Mouse (Mus musculus) myocyte (in vitro differentiated cells): Measurements from ENCODE around the gene Wdfy1.

ENCODE experiments used
- CEBPB ChIP-seq: IDR thresholded peaks from 2 replicates; pipeline ENCODE4 v1.6.1; 2011; ENCODE audit warnings: mild to moderate bottlenecking, moderate library complexity; ENCODE audit not compliant: poor library complexity, insufficient read depth, severe bottlenecking
- E2F4 ChIP-seq: IDR thresholded peaks from one replicate; pipeline ENCODE4 v1.6.1; 2011; ENCODE audit warnings: mild to moderate bottlenecking, control low read depth, moderate library complexity; ENCODE audit not compliant: insufficient read depth
- MYOD1 ChIP-seq, 3 experiments: IDR thresholded peaks; one replicate each; pipeline ENCODE4 v1.6.1; 2011; ENCODE audit warnings: control low read depth in 2 of 3, low read depth in 2 of 3, mild to moderate bottlenecking in 2 of 3, moderate library complexity in 1 of 3; ENCODE audit not compliant: insufficient read length in 2 of 3, control insufficient read depth in 1 of 3
- POLR2A ChIP-seq: IDR thresholded peaks from one replicate; pipeline ENCODE4 v1.6.1; 2011; ENCODE audit warnings: low read depth, mild to moderate bottlenecking, control low read depth, moderate library complexity; ENCODE audit not compliant: insufficient read length
- POLR2AphosphoS2 ChIP-seq: IDR thresholded peaks from one replicate; pipeline ENCODE4 v1.6.1; 2011; ENCODE audit warnings: low read depth, control low read depth; ENCODE audit not compliant: insufficient read length
- REST ChIP-seq: IDR thresholded peaks from one replicate; pipeline ENCODE4 v1.6.1; 2011; ENCODE audit warnings: mild to moderate bottlenecking, control low read depth, moderate library complexity; ENCODE audit not compliant: insufficient read depth, insufficient read length
- USF1 ChIP-seq: IDR thresholded peaks from one replicate; pipeline ENCODE4 v1.6.1; 2011; ENCODE audit warnings: low read depth, mild to moderate bottlenecking, control low read depth, moderate library complexity

DNA sequence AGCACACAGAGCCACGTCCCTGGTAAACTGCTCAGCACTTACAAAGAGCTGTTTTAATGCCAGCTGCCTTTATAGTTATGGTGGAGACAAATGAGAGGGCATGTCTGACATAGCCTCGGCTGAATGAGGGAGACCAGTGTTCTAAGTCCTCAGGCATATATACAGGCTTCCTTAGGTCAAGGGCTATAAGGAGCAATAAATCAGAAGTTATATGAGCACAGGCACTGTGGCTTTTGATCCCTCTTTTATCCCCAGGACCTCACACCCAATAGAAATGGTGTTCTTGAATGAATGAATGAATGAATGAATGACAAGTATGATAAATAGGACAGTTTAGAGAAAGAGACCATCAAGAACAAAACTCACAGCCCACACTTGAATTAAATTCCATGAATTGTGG, 16.9 kb downstream of the Wdfy1 start:
- TF ChIP-seq USF1 (no peak), REST (no peak), POLR2AphosphoS2 (no peak), POLR2A (no peak), CEBPB (no peak), MYOD1 (IDR thresholded peaks at IDR 0.05; ENCODE audit: control insufficient read depth in 1 of 3, insufficient read length in 2 of 3, low read depth in 2 of 3) (no peak), E2F4 (no peak)
